ENCODE assay signal across 26 mouse cellular contexts in the genomic region with DNA sequence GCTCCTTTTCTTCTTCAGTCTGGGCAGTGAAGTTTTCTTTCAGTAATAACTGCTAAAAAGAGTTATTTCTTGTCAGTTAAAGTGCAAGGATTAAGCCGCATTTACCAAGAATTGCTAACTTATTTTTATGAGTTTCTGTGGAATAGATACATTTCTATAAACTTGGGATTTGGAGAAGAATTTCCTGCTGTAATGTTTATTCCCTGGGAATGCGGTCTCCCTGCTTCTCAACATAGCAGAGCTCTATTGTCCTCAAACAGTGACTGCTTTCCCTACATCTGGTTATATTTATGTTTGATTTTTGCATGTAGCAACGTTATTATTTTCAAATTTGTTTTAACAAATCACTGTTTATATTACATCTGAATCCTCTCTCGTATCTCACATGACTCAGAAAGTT.
DNase-seq lines count a peak whose midpoint lies in the region; ATAC-seq and TF ChIP-seq lines count a peak whose summit lies in the region.
"Had no signal": no experiment of that assay in that cellular context is flagged by ENCODE, and none has a peak within 500 bp of the region (broad histone marks: within the 10 kb centered on the region; RNA-seq: fewer than 3 reads in every experiment).

No protein-coding gene starts in this region.

- H3K9ac ChIP-seq in heart, embryonic 14.5 days (ENCODE audit: low read length): no peak overlapping the region
- H3K9ac ChIP-seq in heart, embryonic 12.5 days: no peak overlapping the region
- H3K9ac ChIP-seq in kidney, postnatal 0 days (ENCODE audit: low read depth, low read length): no peak overlapping the region
- H3K9ac ChIP-seq in midbrain, embryonic 11.5 days (ENCODE audit: low read length): no peak overlapping the region
- H3K9ac ChIP-seq in midbrain, embryonic 16.5 days (ENCODE audit: low read depth, low read length): no peak overlapping the region
- H3K9ac ChIP-seq in intestine, postnatal 0 days (ENCODE audit: low read depth, low read length): no peak overlapping the region
- H3K9ac ChIP-seq: embryonic facial prominence, embryonic 13.5 days; forebrain, embryonic 13.5 days; hindbrain, embryonic 14.5 days had no signal

- peak overlapping the region; percentile 16; the same call in 1 of the 2 replicates for H3K4me2 ChIP-seq in heart, embryonic 14.5 days (ENCODE audit: low read length)
- no peak overlapping the region for H3K4me2 ChIP-seq in heart, embryonic 12.5 days
- no peak overlapping the region for H3K4me2 ChIP-seq in kidney, postnatal 0 days (ENCODE audit: low read length)
- no peak overlapping the region for H3K4me2 ChIP-seq in midbrain, embryonic 11.5 days
- no peak overlapping the region for H3K4me2 ChIP-seq in midbrain, embryonic 16.5 days (ENCODE audit: low read length)
- no peak overlapping the region for H3K4me2 ChIP-seq in intestine, postnatal 0 days (replicated peaks; ENCODE audit: low read depth)
- H3K4me2 ChIP-seq: embryonic facial prominence, embryonic 13.5 days; forebrain, embryonic 13.5 days; heart, embryonic 11.5 days; hindbrain, embryonic 14.5 days had no signal

- H3K9me3 ChIP-seq in heart, embryonic 14.5 days (ENCODE audit: control insufficient read depth, low read length): no peaks in the 10 kb centered on the region
- no peaks in the 10 kb centered on the region for H3K9me3 ChIP-seq in heart, embryonic 12.5 days (replicated peaks)
- H3K9me3 ChIP-seq in kidney, postnatal 0 days (replicated peaks; ENCODE audit: low read length): no peaks in the 10 kb centered on the region
- H3K9me3 ChIP-seq in midbrain, embryonic 11.5 days (ENCODE audit: control insufficient read depth, low read length): no peaks in the 10 kb centered on the region
- no peaks in the 10 kb centered on the region for H3K9me3 ChIP-seq in midbrain, embryonic 16.5 days (replicated peaks; ENCODE audit: control insufficient read depth, low read length, poor library complexity, severe bottlenecking)
- H3K9me3 ChIP-seq in intestine, postnatal 0 days (ENCODE audit: control insufficient read depth): no peaks in the 10 kb centered on the region
- H3K9me3 ChIP-seq: embryonic facial prominence, embryonic 13.5 days; forebrain, embryonic 10.5 days; forebrain, embryonic 13.5 days had no signal

- no peak for TF ChIP-seq CTCF in kidney, postnatal 0 days (IDR thresholded peaks at IDR 0.05; ENCODE audit: low read depth)
- no peak for TF ChIP-seq CTCF in intestine, postnatal 0 days (IDR thresholded peaks at IDR 0.05; ENCODE audit: low read depth)

- DNase-seq in kidney, postnatal 0 days (ENCODE audit: low spot score): peak; percentile 48
- no peak for DNase-seq in kidney, adult 18-20 months
- peak; percentile 54 for DNase-seq in midbrain, embryonic 11.5 days (ENCODE audit: low spot score, missing footprints)
- DNase-seq: adrenal gland, adult 2 months; adrenal gland, postnatal 14 days; B cell, adult 2 months; cerebellum, adult 11 months; cerebellum, adult 2 months; cerebellum, adult 9-11 months; gastrocnemius, postnatal 36 days; heart, adult 2 months; heart, postnatal 10 days had no signal

- WGBS in heart, embryonic 14.5 days: 77% methylated on average over 4 of the region's 4 CpGs
- 81% methylated on average over 4 of the region's 4 CpGs for WGBS in heart, embryonic 12.5 days
- 68% methylated on average over 4 of the region's 4 CpGs for WGBS in kidney, postnatal 0 days
- WGBS in midbrain, embryonic 11.5 days: 81% methylated on average over 4 of the region's 4 CpGs
- 80% methylated on average over 4 of the region's 4 CpGs for WGBS in midbrain, embryonic 16.5 days
- WGBS in intestine, postnatal 0 days: 59% methylated on average over 4 of the region's 4 CpGs

- H3K27me3 ChIP-seq in heart, embryonic 14.5 days (ENCODE audit: control insufficient read depth, insufficient read depth, low read length): no peaks in the 10 kb centered on the region
- no peaks in the 10 kb centered on the region for H3K27me3 ChIP-seq in heart, embryonic 12.5 days (replicated peaks)
- no peaks in the 10 kb centered on the region for H3K27me3 ChIP-seq in kidney, postnatal 0 days (ENCODE audit: insufficient read depth, low read length)
- no peaks in the 10 kb centered on the region for H3K27me3 ChIP-seq in midbrain, embryonic 11.5 days (ENCODE audit: control insufficient read depth, insufficient read depth, low read length)
- H3K27me3 ChIP-seq in midbrain, embryonic 16.5 days (ENCODE audit: control insufficient read depth, insufficient read depth, low read depth, low read length): no peaks in the 10 kb centered on the region
- H3K27me3 ChIP-seq in intestine, postnatal 0 days (replicated peaks; ENCODE audit: control insufficient read depth, insufficient read depth, low read length): no peaks in the 10 kb centered on the region
- H3K27me3 ChIP-seq: CH12.LX; embryonic facial prominence, embryonic 13.5 days; forebrain, embryonic 13.5 days had no signal

- ATAC-seq in heart, embryonic 14.5 days (ENCODE audit: insufficient number of reproducible peaks, insufficient read depth, low FRiP score, low read depth): no peak
- no peak for ATAC-seq in heart, embryonic 12.5 days (ENCODE audit: insufficient number of reproducible peaks, low FRiP score)
- ATAC-seq in kidney, postnatal 0 days (replicated peaks; ENCODE audit: low FRiP score, low read depth): no peak
- no peak for ATAC-seq in midbrain, embryonic 11.5 days (ENCODE audit: low FRiP score)
- no peak for ATAC-seq in midbrain, embryonic 16.5 days
- ATAC-seq in intestine, postnatal 0 days: no peak
- ATAC-seq: forebrain, embryonic 13.5 days; forebrain, embryonic 16.5 days; hindbrain, postnatal 0 days; inflammation-experienced regulatory T-cells, adult 6 months had no signal

- peaks cover 3% of the 10 kb centered on the region in 2 experiments; a peak in 3 of 4 replicates for H3K4me1 ChIP-seq in heart, embryonic 14.5 days (ENCODE audit: control insufficient read depth in 2 of 2, insufficient read depth in 2 of 2, low read length in 2 of 2)
- H3K4me1 ChIP-seq in heart, embryonic 12.5 days (replicated peaks): 0 out of 2 replicates have a peak, but pooled peaks cover 2% of the 10 kb centered on the region
- no peaks in the 10 kb centered on the region for H3K4me1 ChIP-seq in kidney, postnatal 0 days (replicated peaks; ENCODE audit: insufficient read depth, low read length)
- no peaks in the 10 kb centered on the region for H3K4me1 ChIP-seq in midbrain, embryonic 11.5 days (ENCODE audit: control insufficient read depth, insufficient read depth, low read length)
- H3K4me1 ChIP-seq in midbrain, embryonic 16.5 days (ENCODE audit: control insufficient read depth, insufficient read depth, low read length): no peaks in the 10 kb centered on the region
- H3K4me1 ChIP-seq in intestine, postnatal 0 days (replicated peaks; ENCODE audit: control insufficient read depth, insufficient read depth, low read length): no peaks in the 10 kb centered on the region
- H3K4me1 ChIP-seq: forebrain, embryonic 10.5 days; forebrain, embryonic 13.5 days had no signal

- peak overlapping the region in 1 of 2 experiments; percentile 19; a peak in 1 of 4 replicates for H3K27ac ChIP-seq in heart, embryonic 14.5 days (replicated peaks in 1 of 2; ENCODE audit: control insufficient read depth in 1 of 2, insufficient read depth in 1 of 2, low read depth in 2 of 2, low read length in 2 of 2)
- H3K27ac ChIP-seq in heart, embryonic 12.5 days (ENCODE audit: poor library complexity, severe bottlenecking): no peak overlapping the region
- no peak overlapping the region for H3K27ac ChIP-seq in kidney, postnatal 0 days
- H3K27ac ChIP-seq in midbrain, embryonic 11.5 days (ENCODE audit: low read depth, low read length): no peak overlapping the region
- H3K27ac ChIP-seq in midbrain, embryonic 16.5 days (ENCODE audit: low read length): no peak overlapping the region
- no peak overlapping the region for H3K27ac ChIP-seq in intestine, postnatal 0 days (ENCODE audit: low read depth, low read length)
- H3K27ac ChIP-seq: embryonic facial prominence, embryonic 13.5 days; forebrain, embryonic 10.5 days; forebrain, embryonic 13.5 days; heart, adult 2 months; hindbrain, embryonic 14.5 days; hindbrain, postnatal 0 days had no signal

- no peaks in the 10 kb centered on the region for H3K36me3 ChIP-seq in heart, embryonic 14.5 days (ENCODE audit: control insufficient read depth, insufficient read depth, low read length)
- no peaks in the 10 kb centered on the region for H3K36me3 ChIP-seq in heart, embryonic 12.5 days
- no peaks in the 10 kb centered on the region for H3K36me3 ChIP-seq in kidney, postnatal 0 days (ENCODE audit: insufficient read depth, low read length)
- no peaks in the 10 kb centered on the region for H3K36me3 ChIP-seq in midbrain, embryonic 11.5 days (ENCODE audit: control insufficient read depth, insufficient read depth, low read length)
- H3K36me3 ChIP-seq in midbrain, embryonic 16.5 days (ENCODE audit: control insufficient read depth, insufficient read depth, low read length): no peaks in the 10 kb centered on the region
- no peaks in the 10 kb centered on the region for H3K36me3 ChIP-seq in intestine, postnatal 0 days (ENCODE audit: control insufficient read depth, insufficient read depth)
- H3K36me3 ChIP-seq: embryonic facial prominence, embryonic 13.5 days; forebrain, embryonic 10.5 days; G1E had no signal

- H3K4me3 ChIP-seq in heart, embryonic 14.5 days (ENCODE audit: control insufficient read depth in 1 of 2, insufficient read depth in 1 of 2, low read depth in 1 of 2, low read length in 2 of 2): no peak overlapping the region
- H3K4me3 ChIP-seq in heart, embryonic 12.5 days: no peak overlapping the region
- no peak overlapping the region for H3K4me3 ChIP-seq in kidney, postnatal 0 days (replicated peaks; ENCODE audit: low read depth, low read length)
- no peak overlapping the region for H3K4me3 ChIP-seq in midbrain, embryonic 11.5 days (ENCODE audit: low read depth, low read length)
- no peak overlapping the region for H3K4me3 ChIP-seq in midbrain, embryonic 16.5 days (ENCODE audit: low read depth, low read length)
- H3K4me3 ChIP-seq in intestine, postnatal 0 days (ENCODE audit: low read depth, low read length): no peak overlapping the region
- H3K4me3 ChIP-seq: embryonic facial prominence, embryonic 13.5 days; forebrain, embryonic 10.5 days; forebrain, embryonic 13.5 days; heart, adult 2 months had no signal
